Mouse (Mus musculus): ENCODE data around the gene Lrrc72.

DNA sequence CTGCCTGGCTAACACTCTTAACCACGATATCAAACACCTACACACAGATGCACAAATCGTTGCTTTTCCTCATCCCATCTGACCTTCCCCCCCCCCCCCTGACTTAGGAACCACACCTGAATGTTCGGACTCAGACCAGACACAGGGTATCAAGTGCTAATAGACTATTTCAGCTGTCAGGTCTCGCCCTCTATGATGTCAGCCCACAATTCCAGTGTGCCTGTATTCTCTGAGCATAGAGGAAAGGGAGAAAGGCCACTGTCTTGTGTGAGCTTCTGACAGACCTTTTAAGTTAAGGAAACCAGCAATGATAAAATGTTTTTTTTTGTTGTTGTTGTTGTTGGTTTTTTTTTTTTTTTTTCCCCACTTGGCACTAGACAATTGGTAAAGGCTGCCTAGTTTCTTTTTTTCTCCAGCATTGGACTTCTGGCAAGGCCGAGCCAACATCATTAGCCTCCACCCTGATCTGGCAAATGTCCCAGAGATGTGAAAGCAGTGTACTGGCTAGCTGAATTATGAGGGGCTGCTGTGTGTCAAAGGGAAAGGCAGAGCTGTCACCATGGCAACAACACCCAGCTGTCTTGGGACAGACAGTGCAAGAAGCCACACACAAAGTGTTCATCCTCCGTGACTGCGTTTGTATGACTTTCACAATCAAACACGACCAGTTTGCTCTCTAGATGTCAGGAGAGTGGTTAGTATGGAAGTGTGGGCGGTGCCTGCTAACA is 46.0 kb downstream of the Lrrc72 start:
- TF ChIP-seq TAL1 (IDR thresholded peaks at IDR 0.05; ENCODE audit: low read length) (no peak), GATA1 (IDR thresholded peaks at IDR 0.05; ENCODE audit: low read length) (no peak)
